Mouse (Mus musculus) gastrocnemius, postnatal 10 days (tissue): ENCODE results near the gene Vmn1r5. TPM values are rescaled to one million over a fixed set of nuclear protein-coding genes. Genes with fewer than 3 reads are reported as not detected.
"Not testable (repeated sequence)": the region's sequence is repeated elsewhere in the genome, so short reads cannot be mapped to it uniquely, and the experiment has no call there.

Source experiments
- DNase-seq: peaks from one replicate; pipeline ENCODE4 v3.0.0; 2021; ENCODE audit warnings: mixed read lengths
- long read RNA-seq, 2 experiments: library from polyadenylated mRNA; stranded (forward); transcript quantifications; one replicate each; pipeline ENCODE4 v2.0.0; 2021
- total RNA-seq, 2 experiments: library from RNA; stranded (reverse); gene quantifications; 2 replicates each; pipeline ENCODE4 v1.2.3; 2021

Vmn1r5 gene
- not detected for total RNA-seq
- long read RNA-seq, experiment 1: 0 reads
- long read RNA-seq, experiment 2: 0 reads

DNA sequence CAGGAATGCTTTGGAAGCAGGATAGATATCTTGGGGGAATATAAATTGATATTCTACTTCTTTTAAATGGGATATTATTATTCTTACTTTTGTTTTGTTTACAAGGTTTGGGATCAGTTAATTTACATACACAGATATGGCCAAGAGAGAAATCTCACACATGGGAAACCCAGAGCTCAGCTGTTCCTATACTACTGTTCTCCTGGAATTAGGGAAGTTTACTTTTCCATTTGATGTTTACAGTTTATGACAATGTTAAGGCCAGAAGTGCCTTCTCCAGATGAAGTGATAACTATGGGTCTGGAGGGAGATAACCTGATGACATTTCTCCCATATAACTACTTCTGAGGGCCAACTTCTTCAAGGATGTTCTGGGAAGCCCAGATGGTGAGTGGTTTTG is at the start of gene Vmn1r5:
Vmn1r5 (plus strand) TSS at position 301 of the 400 bp plus-strand sequence.
- DNase-seq: no peak

DNA sequence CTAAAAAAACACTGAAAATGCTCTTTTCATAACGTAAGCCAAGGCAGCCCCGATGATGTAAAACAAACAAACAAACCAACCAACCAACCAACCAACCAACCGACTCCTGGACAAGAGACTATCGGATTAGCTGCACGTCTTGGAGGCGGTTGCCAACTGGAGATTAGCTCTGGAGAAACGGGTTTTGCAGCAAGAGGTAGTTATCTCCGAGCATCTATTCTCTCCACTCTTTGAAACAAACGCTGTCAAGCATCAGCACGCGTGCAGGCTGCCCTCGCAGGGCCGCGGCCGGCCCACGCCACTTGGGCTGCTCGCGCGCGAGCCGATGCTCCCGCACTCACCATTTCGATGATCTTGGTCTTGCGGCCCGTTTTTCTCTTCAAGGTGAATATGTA is 46.7 kb upstream of the Vmn1r5 start:
- DNase-seq: no peak

DNA sequence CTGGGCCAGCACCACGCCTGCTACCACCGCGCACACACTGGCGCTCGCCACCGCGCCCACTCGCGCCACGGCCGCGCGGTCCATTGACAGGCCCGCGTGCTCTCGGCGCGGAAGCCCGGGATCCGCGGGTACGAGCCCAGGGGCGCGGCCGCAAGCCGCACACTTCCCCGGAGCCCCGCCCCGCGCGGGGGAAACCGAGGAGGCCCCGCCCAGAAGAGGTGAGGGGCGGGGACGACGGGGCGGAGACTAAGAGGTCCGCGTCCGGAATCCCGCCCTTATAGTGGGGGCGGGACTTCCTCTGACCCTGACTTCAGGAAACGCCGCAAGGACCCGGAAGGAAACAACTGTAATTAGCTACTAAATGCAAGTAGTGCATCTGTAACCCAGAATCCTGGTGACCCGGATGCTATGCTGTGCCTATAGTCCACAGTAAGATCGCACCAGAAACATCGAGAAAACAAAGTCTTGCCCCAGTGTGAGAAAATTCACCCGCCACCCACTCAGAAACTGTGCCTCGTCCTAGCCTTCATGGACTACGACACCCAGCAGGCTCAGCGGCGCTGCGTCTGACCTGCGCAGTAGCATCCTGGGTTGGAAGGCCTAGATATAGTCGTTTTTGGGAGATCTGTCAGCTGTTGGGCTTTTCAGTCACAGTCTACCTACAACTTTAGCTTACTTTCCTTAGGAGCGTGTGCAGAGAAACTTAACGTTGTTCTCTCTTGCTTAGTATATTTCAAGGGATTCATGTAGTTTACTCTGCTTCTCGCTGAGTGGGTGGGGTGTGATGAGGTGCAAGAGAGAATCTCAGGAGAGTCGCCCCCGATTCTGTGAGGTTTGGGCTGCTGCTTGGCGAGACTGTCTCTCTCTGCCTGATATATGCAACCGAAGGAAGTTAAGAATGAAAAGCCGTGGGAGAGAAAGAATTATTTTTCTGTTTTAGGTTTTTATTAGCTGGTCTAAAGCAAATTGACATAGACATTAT is 46.1 kb upstream of the Vmn1r5 start, which contains the start of the genes Nt5c3 and Vmn1r4:
Nt5c3 (minus strand) TSS at position 207 of the 982 bp plus-strand sequence.
Vmn1r4 (plus strand) TSS at position 290 of the 982 bp plus-strand sequence.
- DNase-seq: peak; percentile 92

DNA sequence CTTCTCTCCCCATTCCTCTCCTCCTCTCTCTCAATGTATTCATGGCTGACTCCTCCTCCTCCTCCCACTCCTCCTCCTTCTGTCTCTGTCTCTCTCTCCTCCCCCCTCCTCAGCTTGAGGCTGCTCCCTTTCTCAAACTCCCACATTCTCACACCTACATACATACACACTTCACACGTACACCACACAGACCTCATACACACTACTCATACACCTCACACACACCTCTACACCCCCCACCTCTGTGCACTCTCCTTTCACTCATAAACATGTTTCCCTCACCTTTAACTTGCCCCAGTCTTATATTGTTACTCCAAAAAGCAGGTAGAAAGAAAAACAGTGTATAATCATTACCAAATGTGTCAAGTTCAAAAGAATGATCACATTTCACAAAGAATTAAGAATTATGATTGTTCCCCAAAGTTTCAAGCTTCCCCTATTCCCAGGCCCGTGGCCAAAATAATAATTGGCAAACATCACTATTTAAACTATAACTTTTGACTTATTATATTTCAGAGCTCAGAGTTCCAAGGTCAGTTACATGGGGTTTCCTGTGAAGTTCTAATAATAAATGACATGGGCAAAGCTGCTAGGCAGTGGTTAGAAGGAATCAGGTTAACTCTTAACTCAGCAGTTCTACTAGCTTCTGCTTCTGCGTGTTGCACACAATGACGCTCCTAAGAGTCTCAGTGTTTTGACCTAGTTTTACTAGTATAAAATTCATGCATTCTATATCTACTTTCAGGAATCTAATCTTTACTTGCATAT is 38.2 kb upstream of the Vmn1r5 start:
- no peak for DNase-seq

DNA sequence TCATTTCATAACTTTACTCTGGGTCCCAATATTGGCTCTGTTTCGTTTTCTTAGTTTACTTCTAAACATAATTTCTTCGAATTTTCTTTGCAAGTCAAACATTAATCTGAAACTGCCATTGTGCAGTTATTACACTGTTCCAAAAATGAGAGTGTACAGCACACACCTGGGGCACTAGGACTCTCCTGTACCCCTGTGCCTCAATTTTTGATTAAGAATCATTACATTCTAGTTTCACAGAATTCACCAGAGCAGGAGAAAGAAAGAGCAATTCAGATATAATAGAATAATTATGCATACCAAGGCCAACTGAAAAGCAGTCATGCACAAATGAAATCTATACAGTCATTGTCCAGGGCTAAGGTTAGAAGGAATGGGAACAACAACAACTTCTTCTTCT is 37.6 kb upstream of the Vmn1r5 start:
- DNase-seq: no peak

DNA sequence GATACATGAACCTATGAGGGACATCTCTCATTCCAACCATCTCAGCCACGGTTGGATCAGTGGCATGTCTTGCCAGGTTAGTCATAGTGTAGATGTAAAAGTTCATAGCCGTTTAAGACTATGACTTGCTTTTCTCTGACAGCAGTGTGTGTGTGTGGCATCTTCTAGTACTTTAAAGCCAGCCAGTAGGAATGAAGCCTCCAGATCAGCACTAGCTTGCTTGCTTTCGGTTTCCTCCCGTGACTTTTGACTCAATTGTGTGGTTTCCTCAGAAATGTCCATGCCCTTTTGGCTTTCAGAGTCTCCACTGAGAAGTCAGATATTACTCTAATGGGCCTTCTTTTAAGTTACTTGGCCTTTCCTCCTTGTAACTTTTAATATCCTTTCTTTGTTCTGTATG is 35.7 kb upstream of the Vmn1r5 start:
- DNase-seq: no peak

DNA sequence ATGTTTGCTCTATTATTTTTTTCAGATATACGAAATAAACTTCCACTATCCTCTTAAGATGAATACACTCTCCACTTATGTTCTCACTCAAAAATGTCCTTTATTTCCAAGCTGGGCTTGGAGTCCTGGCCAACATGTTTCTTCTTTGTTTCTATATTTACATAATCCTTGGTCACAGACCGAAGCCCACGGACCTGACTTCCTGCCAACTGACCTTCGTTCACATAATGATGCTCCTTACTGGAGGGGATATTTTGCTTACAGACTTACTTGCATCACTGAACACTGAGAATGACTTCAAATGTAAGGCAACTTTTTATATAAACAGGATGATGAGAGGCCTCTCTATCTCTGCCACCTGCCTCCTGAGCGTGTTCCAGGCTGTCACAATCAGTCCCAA is 13.6 kb upstream of the Vmn1r5 start:
- DNase-seq: no peak

DNA sequence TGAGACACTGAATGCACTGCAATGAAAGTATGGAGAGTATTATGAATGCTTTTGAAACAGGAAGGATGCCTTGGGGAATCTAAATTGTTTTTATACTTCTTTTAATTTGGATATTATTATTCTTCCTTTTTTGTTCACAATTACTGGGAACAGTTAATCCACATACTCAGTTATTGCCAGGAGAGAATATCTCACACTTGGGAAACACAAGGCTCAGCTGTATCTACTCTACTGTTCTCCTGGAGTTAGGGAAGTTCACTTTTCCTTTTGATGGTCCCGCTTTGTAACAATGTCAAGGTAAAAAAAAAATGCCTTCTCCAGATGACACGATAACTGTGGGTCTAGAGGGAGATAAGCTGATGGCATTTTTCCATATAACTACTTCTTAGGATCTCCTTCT is 26.9 kb downstream of the Vmn1r5 start, which contains the start of gene Vmn1r6:
Vmn1r6 (plus strand) TSS at position 301 of the 400 bp plus-strand sequence.
- DNase-seq: no peak

DNA sequence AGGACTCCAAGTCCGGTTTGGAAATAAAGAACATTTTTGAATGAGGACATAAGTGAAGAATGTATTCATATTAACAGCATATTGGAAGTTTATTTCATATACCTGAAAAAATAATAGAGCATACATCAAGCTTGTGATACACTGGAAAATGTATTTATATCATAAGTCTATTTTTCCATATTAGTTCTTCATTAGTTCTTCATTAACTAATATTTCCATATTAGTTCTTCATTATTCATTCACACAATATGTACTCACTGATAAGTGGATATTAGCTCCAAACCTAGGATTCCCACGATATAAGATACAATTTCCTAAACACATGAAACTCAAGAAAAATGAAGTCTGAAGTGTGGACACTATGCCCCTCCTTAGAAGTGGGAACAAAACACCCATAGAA is 55.2 kb downstream of the Vmn1r5 start, which contains the start of gene Vmn1r7:
Vmn1r7 (minus strand) TSS at position 101 of the 400 bp plus-strand sequence.
- DNase-seq: not testable (repeated sequence)

DNA sequence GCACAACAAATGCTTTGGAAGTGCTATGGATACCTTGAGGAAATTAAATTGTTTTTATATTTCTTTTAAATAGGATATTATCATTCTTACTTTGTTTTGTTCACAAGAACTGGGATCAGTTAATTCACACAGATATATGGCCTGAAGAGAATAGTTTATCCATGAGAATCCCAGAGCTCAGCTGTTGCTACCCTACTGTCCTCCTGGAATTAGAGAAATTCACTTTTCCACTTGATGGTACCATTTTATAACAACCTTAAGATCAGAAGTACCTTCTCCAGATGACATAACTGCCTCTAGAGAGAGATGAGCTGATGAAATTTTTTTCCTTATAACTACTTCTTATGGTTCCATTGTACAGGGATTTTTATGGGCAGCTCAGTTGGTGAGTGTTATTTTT is 61.9 kb downstream of the Vmn1r5 start, which contains the start of gene Vmn1r8:
Vmn1r8 (plus strand) TSS at position 301 of the 400 bp plus-strand sequence.
- DNase-seq: no peak

DNA sequence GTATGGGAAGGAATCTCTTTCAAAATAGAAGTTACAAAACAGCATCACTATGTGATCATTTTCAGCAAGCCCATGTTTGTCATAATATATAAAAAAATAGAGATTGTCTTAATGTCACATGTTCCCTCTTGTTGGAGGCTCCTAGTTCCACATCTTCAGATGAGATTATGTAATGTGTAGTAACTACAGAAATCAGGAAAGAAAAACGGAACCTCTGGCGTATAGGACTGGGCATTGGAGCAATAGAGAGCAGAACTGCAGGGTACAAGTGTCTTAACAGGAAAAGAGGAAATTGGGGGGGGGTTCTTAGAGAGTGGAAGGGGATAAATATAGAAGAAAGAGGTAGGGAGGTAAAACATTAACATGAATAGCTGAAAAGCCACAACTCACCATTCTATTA is 64.6 kb downstream of the Vmn1r5 start:
- DNase-seq: no peak

Other genes with a start within 250 kb of the Vmn1r5 start
- 10 to 100 TPM; 21.9 to 25.8 TPM for gene Kbtbd2, start 172.5 kb upstream of the Vmn1r5 start, total RNA-seq
- 100 to 1,000 TPM; 120 to 138 TPM for gene Fkbp9, start 138.2 kb upstream of the Vmn1r5 start, total RNA-seq
- 10 to 100 TPM; 50.8 to 60.3 TPM for gene Nt5c3, start 46.3 kb upstream of the Vmn1r5 start, total RNA-seq
- under 1 TPM; 0.20 to 0.23 TPM for gene Vmn1r4, start 46.3 kb upstream of the Vmn1r5 start, total RNA-seq
- gene Vmn1r6, start 27.0 kb downstream of the Vmn1r5 start, total RNA-seq: not detected
- not detected for gene Vmn1r7, start 55.1 kb downstream of the Vmn1r5 start, total RNA-seq
- gene Vmn1r8, start 62.0 kb downstream of the Vmn1r5 start, total RNA-seq: not detected
- not detected for gene Vmn1r9, start 96.5 kb downstream of the Vmn1r5 start, total RNA-seq
- not detected for gene Vmn1r10, start 139.2 kb downstream of the Vmn1r5 start, total RNA-seq
- gene Vmn1r11, start 163.2 kb downstream of the Vmn1r5 start, total RNA-seq: not detected
- not detected for gene Vmn1r12, start 186.6 kb downstream of the Vmn1r5 start, total RNA-seq
- gene Vmn1r13, start 233.0 kb downstream of the Vmn1r5 start, total RNA-seq: not detected